Comparison of ENCODE assay signal across 8 mouse cellular contexts in the genomic region with DNA sequence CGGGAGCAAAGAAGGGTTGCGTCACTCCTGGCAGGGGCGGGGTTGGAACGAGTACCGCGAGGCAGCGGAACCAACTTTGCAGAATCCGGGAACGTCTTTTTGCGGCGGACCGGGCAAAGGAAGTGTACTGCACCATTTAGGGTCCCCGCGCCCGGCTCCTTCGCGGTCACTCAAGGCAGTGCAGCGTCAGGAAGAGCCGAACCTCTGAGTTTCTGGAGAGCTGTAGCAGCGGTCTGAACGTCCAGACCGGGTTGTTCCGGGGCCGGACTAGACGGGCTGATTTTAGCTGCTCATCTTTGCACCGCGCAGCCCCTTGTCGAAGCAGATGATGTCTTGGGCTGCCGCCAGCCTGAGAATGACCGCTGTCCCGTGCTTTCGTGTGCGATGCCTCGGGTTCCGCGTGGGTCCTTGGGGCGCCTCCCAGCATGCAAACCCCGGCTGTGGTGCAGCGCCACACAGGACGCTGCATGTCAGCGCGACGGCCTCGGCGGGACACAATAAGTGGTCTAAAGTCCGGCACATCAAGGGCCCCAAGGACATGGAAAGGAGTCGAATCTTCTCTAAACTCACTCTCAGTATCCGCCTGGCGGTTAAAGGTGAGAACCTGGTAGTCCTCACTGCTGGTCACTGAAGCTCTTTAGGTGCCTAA. TPM values are rescaled to one million over a fixed set of nuclear protein-coding genes. Genes with fewer than 3 reads are reported as not detected.
DNase-seq lines count a peak whose midpoint lies in the region; ATAC-seq lines count a peak whose summit lies in the region.

TSS of gene Taco1 (plus strand) at position 139 of the 649 bp plus-strand sequence.

- H3K27me3 ChIP-seq in lung, embryonic 16.5 days (ENCODE audit: control insufficient read depth, insufficient read depth, low read depth, low read length), result no peaks in the 10 kb centered on the region

- H3K4me1 ChIP-seq in lung, embryonic 16.5 days (replicated peaks; ENCODE audit: control insufficient read depth, insufficient read depth, low read length), result peaks cover 6% of the 10 kb centered on the region; the same call in 1 of the 2 replicates

- peak within 1 kb of the TSS; percentile 84 for H3K4me2 ChIP-seq in lung, embryonic 16.5 days (ENCODE audit: low read depth, low read length)

- ATAC-seq in hematopoietic stem cell, adult 5-6 weeks (replicated peaks in 1 of 2; ENCODE audit: insufficient read depth in 1 of 2, low FRiP score in 2 of 2, low TSS enrichment in 1 of 2, low read depth in 1 of 2, poor library complexity in 2 of 2, severe bottlenecking in 2 of 2), result peak; percentile 97 to 99
- ATAC-seq in lung, embryonic 16.5 days (ENCODE audit: low read depth), result peak; percentile 99

- H3K9me3 ChIP-seq in lung, embryonic 16.5 days (ENCODE audit: control insufficient read depth, low read length), result no peaks in the 10 kb centered on the region

- peak within 1 kb of the TSS; percentile 84 for H3K9ac ChIP-seq in lung, embryonic 16.5 days (ENCODE audit: low read length)

- peak; percentile 80 for DNase-seq in MEL-GATA-1-ER (ENCODE audit: extremely low read depth, low read depth)
- DNase-seq in cerebellum, adult 8-10 months, result peak; percentile 94
- DNase-seq in forelimb bud, embryonic 11.5 days (ENCODE audit: low read depth, low spot score), result peak; percentile 95
- DNase-seq in layer of hippocampus, adult 9-10 months (ENCODE audit: low spot score), result peak; percentile 85
- DNase-seq in ovary, postnatal 10 days (ENCODE audit: low spot score), result peak; percentile 94
- DNase-seq in thymus, postnatal 10 days (ENCODE audit: low spot score in 2 of 2), result peak; percentile 78 to 87

- peak within 1 kb of the TSS; percentile 64 for H3K4me3 ChIP-seq in lung, embryonic 16.5 days (ENCODE audit: low read length)

- H3K36me3 ChIP-seq in lung, embryonic 16.5 days (ENCODE audit: control insufficient read depth, insufficient read depth, low read length), result peaks cover 4% of the 10 kb centered on the region; the same call in 1 of the 2 replicates

- under 1% methylated on average over 49 of the region's 49 CpGs for WGBS in lung, embryonic 16.5 days

- H3K27ac ChIP-seq in lung, embryonic 16.5 days (ENCODE audit: low read length), result peak within 1 kb of the TSS; percentile 82

RNA-seq across cellular contexts. Expression of gene Taco1, which starts in this region (rescaled TPM):
- total RNA-seq in hematopoietic stem cell, adult 5-6 weeks (2017), result 10.2 and 12.8 TPM in 2 replicates
- polyA plus RNA-seq in lung, embryonic 16.5 days (2015; fragmentation: Nextera tagmentation; extraction: Ambion mirVana), result 8.6 and 10.4 TPM in 2 replicates

Comparison
In these comparisons a context has a peak if more than half of its experiments do, and no peak if none do; other contexts are left out.
1. Peak in every context shown above with its lines: DNase-seq, ATAC-seq, H3K4me3 ChIP-seq and H3K27ac ChIP-seq.